Mouse (Mus musculus) midbrain, embryonic 12.5 days (tissue): ENCODE data around the gene Vmn1r86. TPM values are rescaled to one million over a fixed set of nuclear protein-coding genes. Genes with fewer than 3 reads are reported as not detected.

Source experiments
- ATAC-seq: fragments of 200-750 bp; cut with Nextera tagmentation; 2 replicates; pipeline ENCODE4 v1.8.0; 2017; ENCODE audit warnings: low read depth, moderate TSS enrichment, moderate library complexity; ENCODE audit not compliant: low FRiP score
- H3K27ac ChIP-seq: fragments of 300-500 bp; sonication (generic); replicated peaks from 2 replicates; pipeline ENCODE4 v1.5.1; 2016; ENCODE audit warnings: mild to moderate bottlenecking
- H3K27me3 ChIP-seq: fragments of 300-500 bp; sonication (generic); 2 replicates; pipeline ENCODE4 v1.6.1; 2016; ENCODE audit warnings: mild to moderate bottlenecking
- H3K36me3 ChIP-seq: fragments of 300-500 bp; sonication (generic); 2 replicates; pipeline ENCODE4 v1.6.1; 2016
- H3K4me1 ChIP-seq: fragments of 300-500 bp; sonication (generic); 2 replicates; pipeline ENCODE4 v1.6.1; 2016
- H3K4me2 ChIP-seq: fragments of 300-500 bp; sonication (generic); replicated peaks from 2 replicates; pipeline ENCODE4 v1.6.1; 2016; ENCODE audit warnings: mild to moderate bottlenecking, moderate library complexity
- H3K4me3 ChIP-seq: fragments of 300-500 bp; sonication (generic); 2 replicates; pipeline ENCODE4 v1.5.1; 2016; ENCODE audit warnings: mild to moderate bottlenecking
- H3K9ac ChIP-seq: fragments of 300-500 bp; sonication (generic); replicated peaks from 2 replicates; pipeline ENCODE4 v1.6.1; 2016; ENCODE audit warnings: mild to moderate bottlenecking, moderate library complexity
- H3K9me3 ChIP-seq: fragments of 300-500 bp; sonication (generic); 2 replicates; pipeline ENCODE4 v1.6.1; 2016; ENCODE audit warnings: mild to moderate bottlenecking
- WGBS: fragments of 180-500 bp; shearing (Covaris S2); methylation state at CpG from one replicate; pipeline ENCODE4 v1.1.7; 2016; 5-methylcytosine and 5-hydroxymethylcytosine counted together
- polyA plus RNA-seq: library from polyadenylated mRNA; unstranded; fragments of >200 nt; fragmentation: Nextera tagmentation; extraction: Ambion mirVana; gene quantifications from 2 replicates; pipeline ENCODE4 v1.2.1, GENCODE M21; 2016

Vmn1r86 gene
- polyA plus RNA-seq, 1 experiment from 2014 or later: not detected

- H3K27ac ChIP-seq: peak overlapping the region; percentile 91
- ATAC-seq: no peak
- H3K36me3 ChIP-seq: no peaks in the 10 kb centered on the region
- 2% methylated on average over 15 of the region's 15 CpGs for WGBS
- H3K27me3 ChIP-seq: no peaks in the 10 kb centered on the region
- peaks cover 6% of the 10 kb centered on the region for H3K4me1 ChIP-seq
- peak overlapping the region; percentile 52 for H3K4me2 ChIP-seq
- peak overlapping the region; percentile 51 for H3K4me3 ChIP-seq
- H3K9ac ChIP-seq: peak overlapping the region; percentile 48
- no peaks in the 10 kb centered on the region for H3K9me3 ChIP-seq
These were observed 65.8 kb downstream of the Vmn1r86 start for GRCm38 (mm10) chr7:13053961-13054286.

GRCm38 (mm10) chr7:13053501-13053900, 66.2 kb downstream of the Vmn1r86 start:
- Histone ChIP-seq H3K27ac (0 out of 2 replicates have a peak overlapping the region, but pooled peaks have one; percentile 91), H3K9me3 (no peaks in the 10 kb centered on the region), H3K4me1 (peaks cover 6% of the 10 kb centered on the region), H3K9ac (no peak overlapping the region), H3K27me3 (no peaks in the 10 kb centered on the region), H3K4me2 (peak overlapping the region; percentile 52), H3K4me3 (peak overlapping the region; percentile 51), H3K36me3 (no peaks in the 10 kb centered on the region)
- 97% methylated on average over 2 of the region's 2 CpGs for WGBS
- no peak for ATAC-seq

- WGBS: 87% methylated on average over 13 of the region's 13 CpGs
- Histone ChIP-seq H3K36me3 (no peaks in the 10 kb centered on the region), H3K4me2 (no peak overlapping the region), H3K27ac (no peak overlapping the region), H3K4me1 (peaks cover 6% of the 10 kb centered on the region), H3K4me3 (no peak overlapping the region), H3K27me3 (no peaks in the 10 kb centered on the region), H3K9ac (no peak overlapping the region), H3K9me3 (no peaks in the 10 kb centered on the region)
- ATAC-seq: no peak
These were observed 66.7 kb downstream of the Vmn1r86 start for GRCm38 (mm10) chr7:13053001-13053400.

Other genes starting within 250 kb of the Vmn1r86 start
- 5.5 and 6.5 TPM in 2 replicates for gene Zfp128, start 238.7 kb downstream of the Vmn1r86 start, polyA plus RNA-seq
- 11.2 and 11.8 TPM in 2 replicates for gene Zscan22, start 222.1 kb downstream of the Vmn1r86 start, polyA plus RNA-seq
- 603 and 620 TPM in 2 replicates for gene Rps5, start 197.6 kb downstream of the Vmn1r86 start, polyA plus RNA-seq
- gene Rnf225, start 192.5 kb downstream of the Vmn1r86 start, polyA plus RNA-seq: 0.79 and 0.93 TPM in 2 replicates
- 14.2 and 15.5 TPM in 2 replicates for gene Zfp324, start 154.1 kb downstream of the Vmn1r86 start, polyA plus RNA-seq
- gene Zfp446, start 142.1 kb downstream of the Vmn1r86 start, polyA plus RNA-seq: 18.1 and 18.7 TPM in 2 replicates
- 0.13 TPM in 1 of 2 replicates, not detected in the other for gene Slc27a5, start 121.7 kb downstream of the Vmn1r86 start, polyA plus RNA-seq
- 376 and 420 TPM in 2 replicates for gene Trim28, start 120.8 kb downstream of the Vmn1r86 start, polyA plus RNA-seq
- gene Zbtb45, start 109.9 kb downstream of the Vmn1r86 start, polyA plus RNA-seq: 36.6 and 37.1 TPM in 2 replicates
- gene Chmp2a, start 85.1 kb downstream of the Vmn1r86 start, polyA plus RNA-seq: 139 and 150 TPM in 2 replicates
- gene Ube2m, start 81.6 kb downstream of the Vmn1r86 start, polyA plus RNA-seq: 143 and 149 TPM in 2 replicates
- gene Mzf1, start 65.2 kb downstream of the Vmn1r86 start, polyA plus RNA-seq: 5.2 and 5.3 TPM in 2 replicates
- gene Vmn1r85, start 24.7 kb downstream of the Vmn1r86 start, polyA plus RNA-seq: not detected in 2 replicates
- gene Vmn1r87, start 20.2 kb upstream of the Vmn1r86 start, polyA plus RNA-seq: not detected in 2 replicates
- gene Vmn1r88, start 39.7 kb upstream of the Vmn1r86 start, polyA plus RNA-seq: not detected in 2 replicates
- not detected in 2 replicates for gene Vmn1r89, start 93.1 kb upstream of the Vmn1r86 start, polyA plus RNA-seq
- 98.0 and 100 TPM in 2 replicates for gene Lig1, start 157.4 kb upstream of the Vmn1r86 start, polyA plus RNA-seq
- gene Zswim9, start 158.8 kb upstream of the Vmn1r86 start, polyA plus RNA-seq: 15.1 and 15.7 TPM in 2 replicates
- gene Pla2g4c, start 204.7 kb upstream of the Vmn1r86 start, polyA plus RNA-seq: 1.1 and 1.3 TPM in 2 replicates